Mouse (Mus musculus): ENCODE results near the gene Ssxb6.
"Not testable (repeated sequence)": the region's sequence is repeated elsewhere in the genome, so short reads cannot be mapped to it uniquely, and the experiment has no call there.

Ssxb6 gene

DNA sequence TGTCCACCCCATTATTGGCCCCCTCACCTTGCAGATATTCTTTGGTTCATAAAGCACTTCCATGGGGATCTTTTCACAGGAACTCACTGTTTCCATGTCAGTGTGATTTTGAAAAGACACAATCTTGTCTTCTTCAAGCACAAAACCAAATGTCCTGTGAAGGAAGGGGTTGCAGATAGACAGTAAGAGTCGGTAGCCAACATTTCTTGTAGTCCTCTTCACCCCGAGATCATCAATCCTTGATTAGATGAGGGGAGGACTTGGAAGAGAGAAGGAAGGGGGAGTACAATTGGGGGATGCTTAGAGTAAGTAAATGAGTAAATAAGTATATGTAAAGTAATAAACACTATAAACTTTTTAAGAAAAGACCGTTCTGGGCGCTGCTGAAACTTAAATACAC lies at the start of gene Ssxb6:
Gene Ssxb6, minus strand, starts transcription at position 101 of the 400 bp plus-strand sequence.
- DNase-seq (ENCODE audit: extremely low spot score, low spot score) = not testable (repeated sequence)

- DNase-seq (ENCODE audit: extremely low spot score, low spot score) = not testable (repeated sequence)
These were observed 43.7 kb upstream of the Ssxb6 start, which contains the start of gene Ssxb3 for GRCm38 (mm10) chrX:8591716-8592115. TSS of gene Ssxb3 (minus strand) at chrX:8591816.

- DNase-seq (ENCODE audit: extremely low spot score, low spot score) = no peak
These were observed 23.2 kb downstream of the Ssxb6 start, which contains the start of gene Gm14459 for GRCm38 (mm10) chrX:8524854-8525253. TSS of gene Gm14459 (minus strand) at chrX:8524954.

Measured in neural tube, embryonic 10.5 days (tissue).